Mouse (Mus musculus) embryo, embryonic 10.5 days (tissue): ENCODE results near the gene Fmnl3.
"Not testable (repeated sequence)": the region's sequence is repeated elsewhere in the genome, so short reads cannot be mapped to it uniquely, and the experiment has no call there.

Experiments
- DNase-seq: peaks from one replicate; pipeline ENCODE4 v3.0.0-alpha.2; 2015; ENCODE audit warnings: low spot score

Fmnl3 gene

GRCm38 (mm10) chr15:99387976-99388375 is 17.7 kb upstream of the Fmnl3 start:
- DNase-seq: no peak

DNA sequence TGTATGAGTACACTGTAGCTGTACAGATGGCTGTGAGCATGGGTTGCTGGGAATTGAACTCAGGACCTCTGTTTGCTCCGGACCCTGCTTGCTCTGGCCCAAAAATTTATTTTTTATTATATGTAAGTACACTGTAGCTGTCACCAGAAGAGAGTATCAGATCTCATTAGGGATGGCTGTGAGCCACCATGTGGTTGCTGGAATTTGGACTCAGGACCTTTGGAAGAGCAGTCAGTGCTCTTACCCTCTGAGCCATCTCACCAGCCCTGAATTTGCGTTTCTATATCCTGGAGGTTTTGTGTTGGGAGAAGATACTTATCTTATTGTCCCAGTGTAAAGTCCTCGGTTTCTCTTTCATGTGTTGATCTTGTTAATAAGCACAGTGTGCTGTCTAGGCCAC is 16.5 kb upstream of the Fmnl3 start:
- no peak for DNase-seq

GRCm38 (mm10) chr15:99386110-99386509 is 15.8 kb upstream of the Fmnl3 start:
- DNase-seq: not testable (repeated sequence)

GRCm38 (mm10) chr15:99384071-99384470 is 13.8 kb upstream of the Fmnl3 start:
- DNase-seq: no peak

- DNase-seq: no peak
These were observed 12.6 kb upstream of the Fmnl3 start for GRCm38 (mm10) chr15:99382893-99383292.

GRCm38 (mm10) chr15:99376240-99376639 is 6.0 kb upstream of the Fmnl3 start:
- DNase-seq: no peak

DNA sequence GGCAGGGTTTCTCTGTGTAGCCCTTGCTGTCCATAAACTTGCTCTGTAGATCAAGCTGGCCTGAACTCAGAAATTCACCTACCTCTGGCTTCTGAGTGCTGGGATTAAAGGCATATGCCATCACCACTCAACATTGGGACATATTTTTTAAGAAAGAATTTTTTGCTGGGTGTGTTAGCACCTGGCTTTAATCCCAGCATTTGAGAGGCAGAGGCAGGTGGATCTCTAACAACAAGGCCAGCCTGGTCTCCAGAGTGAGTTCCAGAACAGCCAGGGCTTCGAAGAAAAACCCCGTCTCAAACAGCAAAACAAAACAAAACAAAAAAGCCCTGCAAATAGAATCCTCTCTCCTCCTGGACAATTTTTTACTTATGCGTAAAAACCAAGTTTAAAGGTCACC is 5.3 kb upstream of the Fmnl3 start:
- no peak for DNase-seq

DNA sequence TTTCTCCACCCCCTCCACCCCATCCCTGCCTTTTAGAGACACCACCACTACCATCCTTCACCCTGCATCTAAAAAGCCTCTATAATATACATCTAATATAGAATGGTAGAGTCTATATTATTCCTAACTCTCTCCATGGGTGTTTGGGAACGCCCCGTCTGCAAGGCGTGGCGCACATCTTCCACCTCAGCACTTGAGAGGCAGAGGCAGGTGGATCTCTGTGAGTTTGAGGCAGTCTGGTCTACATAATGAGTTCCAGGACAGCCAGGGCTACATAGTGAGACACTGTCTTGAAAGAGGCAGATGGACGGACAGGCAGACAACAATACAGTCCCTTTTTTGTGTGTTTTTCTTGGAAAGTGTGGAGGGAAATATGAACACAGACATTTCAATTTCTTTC is 4.8 kb upstream of the Fmnl3 start:
- no peak for DNase-seq

DNA sequence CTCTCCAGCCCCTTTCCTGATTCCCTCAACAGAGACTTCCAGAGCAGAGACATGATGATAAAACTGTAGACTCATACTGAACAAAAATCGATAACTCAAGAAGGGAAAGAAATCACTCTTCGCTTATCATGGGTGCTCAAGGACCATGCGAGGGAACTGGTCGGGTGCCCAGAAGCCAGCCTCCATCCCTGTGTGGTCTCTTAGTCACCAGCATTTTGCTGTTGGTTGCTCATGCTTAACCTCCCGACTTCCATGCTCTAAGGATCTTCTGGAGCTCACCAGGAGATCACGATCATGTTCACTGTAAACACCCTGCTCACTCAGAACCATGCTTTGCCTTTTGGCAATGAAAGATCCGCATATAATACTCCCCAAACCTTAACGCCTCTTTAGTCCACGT is 2.5 kb upstream of the Fmnl3 start:
- no peak for DNase-seq

DNA sequence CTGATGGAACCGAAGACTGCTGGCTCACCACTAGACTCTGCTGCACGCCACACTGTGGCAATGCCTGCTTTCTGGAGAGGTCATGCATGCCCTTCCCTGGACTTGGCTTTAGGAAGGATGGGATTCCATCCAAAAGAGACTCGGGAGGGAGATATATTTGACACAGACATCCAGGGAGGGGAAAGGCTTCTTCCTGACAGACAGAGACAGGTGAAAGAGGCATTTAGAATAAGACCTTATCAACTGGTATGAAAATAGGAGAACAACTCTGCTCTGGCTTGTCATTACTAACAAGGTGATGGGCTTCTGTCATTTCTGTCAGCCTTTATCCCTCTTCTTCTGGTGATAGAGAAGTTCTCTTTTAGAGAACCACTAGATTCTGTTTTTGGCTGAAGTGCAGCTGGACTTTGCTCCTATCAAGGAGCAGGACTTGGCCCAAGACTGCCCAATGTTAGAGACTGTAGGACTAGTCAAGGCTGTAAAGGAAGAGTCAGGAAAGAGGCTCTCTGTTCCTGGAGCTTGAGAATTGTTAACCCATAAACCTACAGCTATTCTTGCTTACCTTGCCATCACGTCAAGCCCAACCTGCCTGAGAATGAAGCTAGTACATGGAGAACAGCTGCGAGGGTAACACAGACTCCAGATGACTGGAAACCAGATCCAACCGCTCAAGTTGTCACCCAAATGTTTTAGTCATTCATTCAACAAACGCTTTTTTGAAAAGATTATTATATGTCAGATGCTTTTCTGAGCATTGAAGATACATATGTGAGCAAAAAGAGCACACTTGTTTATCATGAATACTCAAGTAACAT is 1.5 kb upstream of the Fmnl3 start:
- no peak for DNase-seq

DNA sequence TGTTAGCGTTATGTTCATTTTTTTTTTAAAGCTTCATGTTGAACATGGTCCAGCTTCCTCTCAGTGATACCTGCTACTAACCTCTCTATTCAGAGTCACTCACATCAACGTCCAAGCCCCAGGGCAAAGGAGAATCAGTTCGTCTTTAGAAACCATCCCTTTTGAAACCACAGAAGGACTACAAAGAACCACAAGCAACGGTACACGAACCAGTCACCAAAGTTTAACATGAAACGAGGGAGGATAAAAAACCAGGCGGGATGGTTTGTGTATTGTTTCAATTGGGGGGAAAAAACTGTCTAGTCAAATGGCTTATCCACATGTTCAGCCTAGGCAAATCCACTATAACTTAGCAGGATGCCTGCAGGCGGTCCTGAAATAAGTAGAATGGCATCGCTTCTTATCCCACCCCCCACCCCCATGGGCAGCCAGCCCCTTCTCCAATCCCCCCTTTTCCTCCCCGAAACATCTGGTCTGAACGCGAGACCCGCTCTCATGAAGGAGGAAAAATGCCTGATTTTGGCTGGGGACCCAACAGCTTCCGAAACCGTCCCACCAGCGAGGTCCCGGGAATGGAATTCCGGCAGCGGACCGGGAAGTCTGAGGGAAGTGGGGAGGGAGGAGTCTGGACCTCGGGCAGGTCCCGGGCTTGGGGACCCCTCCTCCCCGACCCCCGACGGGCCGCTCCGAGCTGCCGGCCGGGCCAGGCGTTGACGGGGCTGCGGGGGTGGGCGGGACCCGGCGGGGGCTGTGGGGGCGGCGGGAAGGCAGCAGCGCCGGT is 701 bp downstream of the Fmnl3 start:
- DNase-seq: peak; percentile 62

DNA sequence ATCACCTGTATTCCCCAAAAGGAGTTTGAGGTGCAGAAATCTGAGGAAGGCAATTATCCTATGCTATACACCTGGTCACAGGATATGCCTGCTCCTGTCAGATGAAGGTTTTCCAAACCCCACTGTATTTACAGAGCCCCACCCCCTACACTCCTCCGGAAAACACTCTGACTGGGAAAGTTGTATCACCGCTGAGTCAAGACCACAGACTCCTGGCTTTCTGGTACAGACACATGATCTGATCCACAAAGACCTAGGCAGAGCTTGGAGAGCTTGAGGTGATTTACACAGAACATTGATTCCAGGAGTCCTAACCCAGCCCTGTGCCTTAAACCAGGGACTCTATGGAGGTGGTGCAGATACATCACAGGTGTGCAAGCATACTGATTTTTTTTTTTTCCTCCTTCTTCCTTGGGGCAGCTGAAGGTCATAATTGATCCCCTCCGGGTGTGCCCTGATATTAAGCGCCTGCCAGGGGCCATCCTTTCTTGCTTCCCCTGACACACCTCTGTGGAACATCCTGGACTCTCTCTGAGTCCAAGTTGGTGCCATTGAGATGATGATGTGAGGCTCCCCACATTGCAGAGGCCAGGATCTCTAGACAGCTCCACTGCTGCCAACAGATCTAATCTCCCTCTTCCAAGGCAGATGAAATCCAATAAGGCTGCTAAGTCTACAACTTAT is 1.6 kb downstream of the Fmnl3 start:
- DNase-seq: no peak

- DNase-seq: no peak
These were observed 5.4 kb downstream of the Fmnl3 start for GRCm38 (mm10) chr15:99364921-99365320.

DNA sequence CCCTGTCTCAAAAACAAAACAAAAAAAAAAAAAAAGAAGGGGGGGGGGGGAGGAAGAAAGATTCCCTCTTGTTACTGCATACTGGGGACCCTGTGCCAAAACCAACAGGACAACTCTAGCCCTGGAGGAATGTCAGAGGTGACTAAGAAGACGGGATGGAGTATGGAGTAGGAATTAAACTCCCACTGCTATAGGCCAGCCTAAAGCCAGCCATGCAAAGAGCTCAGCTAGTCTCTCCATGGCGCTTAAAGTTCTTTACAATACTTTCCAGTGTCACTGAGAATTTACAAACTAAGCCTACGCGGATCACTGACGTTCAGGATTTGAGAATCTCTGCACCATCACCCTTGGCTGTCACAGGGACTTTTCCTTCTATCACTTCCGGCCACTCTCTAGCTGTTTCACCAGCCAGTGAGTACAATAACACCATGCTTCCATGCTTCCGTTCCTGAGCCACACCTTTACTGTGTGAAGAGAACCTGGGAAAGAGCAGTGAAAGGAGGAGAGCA is 6.2 kb downstream of the Fmnl3 start:
- DNase-seq: no peak

- DNase-seq: no peak
These were observed 11.3 kb downstream of the Fmnl3 start for GRCm38 (mm10) chr15:99358952-99359351.

DNA sequence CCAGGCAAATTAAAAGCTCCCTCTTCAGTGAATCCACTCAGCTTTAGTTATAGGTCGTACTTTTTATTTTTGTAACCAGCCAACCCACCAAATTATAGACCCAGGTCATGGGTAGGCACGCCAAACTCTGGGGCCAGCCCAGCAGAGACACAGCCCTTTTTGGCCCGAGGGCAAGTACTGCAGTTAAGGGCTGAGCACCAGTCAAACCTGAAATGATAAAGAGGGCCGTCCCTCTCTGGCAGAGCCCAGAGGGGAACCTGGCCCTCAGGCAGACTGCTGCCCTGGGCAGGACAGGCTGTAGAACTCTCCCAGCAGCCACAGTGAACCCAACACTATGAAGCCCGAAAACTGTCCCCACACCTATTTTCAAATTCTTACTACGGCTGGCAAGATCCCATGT is 13.8 kb downstream of the Fmnl3 start:
- DNase-seq: no peak

DNA sequence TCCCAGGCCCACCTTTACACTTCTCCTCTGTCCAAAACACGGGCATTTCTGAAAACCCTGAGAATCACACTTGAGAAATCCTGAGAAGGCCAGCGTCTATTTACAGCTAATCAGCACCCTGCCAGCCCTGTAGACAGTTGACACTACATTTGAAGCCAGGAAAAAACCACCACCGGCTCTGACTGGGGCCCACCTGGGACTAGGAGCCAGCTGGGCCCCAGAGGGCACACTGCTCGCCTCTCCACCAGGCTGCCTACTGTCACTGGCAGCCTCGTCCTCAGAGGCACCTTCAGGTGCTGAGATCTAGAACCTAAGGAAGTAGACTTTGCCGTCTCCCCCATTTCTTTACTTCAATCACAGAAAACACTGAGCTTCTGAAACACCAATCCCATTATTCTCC is 14.6 kb downstream of the Fmnl3 start:
- DNase-seq: no peak

- DNase-seq: no peak
These were observed 18.0 kb downstream of the Fmnl3 start for GRCm38 (mm10) chr15:99352306-99352705.

- no peak for DNase-seq
These were observed 18.7 kb downstream of the Fmnl3 start for GRCm38 (mm10) chr15:99351610-99352009.

DNA sequence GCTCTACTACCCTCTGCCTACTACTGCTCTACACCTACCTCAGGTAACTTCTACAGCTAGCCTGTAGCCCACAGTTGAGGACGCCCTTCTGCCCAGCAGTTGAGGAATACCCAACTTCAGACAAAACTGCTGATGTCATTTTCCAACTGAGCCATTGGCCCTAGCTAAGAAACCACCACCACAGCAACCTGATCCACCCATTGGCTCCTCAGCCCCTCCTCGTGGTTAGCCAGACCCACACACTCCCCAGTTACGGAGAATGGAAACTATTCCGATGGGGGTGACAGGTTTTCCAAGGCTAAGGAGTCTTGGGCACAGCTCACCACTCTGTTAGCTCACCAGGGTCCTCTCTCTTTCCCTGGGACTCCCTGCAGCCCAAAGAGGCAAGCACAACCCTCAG is 25.3 kb downstream of the Fmnl3 start:
- DNase-seq: no peak

DNA sequence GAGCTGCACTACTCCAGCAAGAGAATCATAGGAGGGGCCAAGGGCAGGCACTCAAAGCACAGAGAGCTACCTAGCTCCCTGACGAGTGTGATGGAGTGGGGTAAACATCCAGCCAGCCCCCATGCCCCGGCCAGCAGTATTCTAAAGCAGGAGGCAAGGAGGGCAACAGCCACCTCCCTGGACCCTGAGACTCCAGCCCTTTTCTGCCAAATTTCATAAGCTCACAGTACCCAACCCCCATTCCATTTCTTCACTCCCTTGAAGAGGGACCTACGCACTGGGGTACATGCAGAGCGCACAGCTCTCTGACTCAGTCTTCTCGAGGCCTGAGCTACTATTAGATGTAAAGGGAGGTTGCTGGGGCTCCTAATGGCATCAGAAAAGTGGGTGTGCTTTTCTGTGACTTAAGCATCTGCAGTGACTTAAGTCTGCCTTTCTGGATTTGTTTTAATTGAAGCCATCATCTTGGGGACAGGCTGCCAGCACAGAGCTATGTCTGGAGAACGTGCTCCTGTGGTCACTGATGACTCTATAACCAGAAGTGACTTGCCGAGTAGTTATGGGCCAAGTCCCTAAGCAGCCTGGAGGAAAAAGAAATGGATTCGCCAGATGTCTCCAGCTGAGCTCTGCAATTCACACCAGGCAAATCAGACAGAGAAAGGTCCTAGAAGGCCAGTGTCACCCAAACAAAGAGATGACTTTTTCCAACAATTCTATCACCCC is 26.0 kb downstream of the Fmnl3 start:
- no peak for DNase-seq
